Mouse (Mus musculus) A20 (cell line): Measurements from ENCODE around the gene Trim8.

Experiments used
- DNase-seq: peaks from one replicate; pipeline ENCODE4 v3.0.0-alpha.2; 2011; ENCODE audit warnings: low read depth, low spot score

Gene Trim8

DNA sequence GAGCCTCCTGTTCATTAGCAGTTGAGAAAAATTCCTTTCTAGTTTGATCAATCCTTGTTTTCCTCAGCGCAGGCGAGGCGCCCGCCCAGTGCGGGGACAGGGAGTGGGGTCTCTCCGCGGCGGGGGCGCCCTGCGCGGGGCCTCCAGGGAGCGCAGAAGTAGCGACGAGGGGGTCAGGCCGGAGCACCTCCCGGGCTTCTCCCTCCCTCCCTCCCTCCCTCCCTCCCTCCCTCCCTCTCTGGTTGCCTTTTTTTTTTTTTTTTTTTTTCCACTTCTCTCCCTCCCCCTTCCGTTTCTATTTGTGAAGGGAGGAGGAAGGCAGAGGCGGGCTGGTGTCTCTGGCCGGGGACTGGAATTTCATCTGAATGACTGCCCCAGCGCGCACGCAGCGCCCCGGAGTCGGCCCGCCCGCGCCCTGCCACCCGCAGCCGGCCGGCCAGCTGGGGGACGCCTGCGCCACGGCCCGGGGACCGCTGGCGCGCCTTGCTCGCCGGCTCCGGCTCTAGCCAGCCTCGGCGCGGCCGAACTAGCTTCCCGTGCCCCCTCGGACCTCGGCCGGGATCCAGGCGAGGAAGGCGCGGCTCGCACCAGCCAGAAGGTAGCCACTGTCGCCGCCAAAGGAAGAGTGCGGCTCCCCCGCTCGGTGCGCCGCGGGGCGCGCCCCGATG lies at the start of gene Trim8:
TSS of gene Trim8 (plus strand) at position 302 of the 668 bp plus-strand sequence.
- peak; percentile 87 for DNase-seq

DNA sequence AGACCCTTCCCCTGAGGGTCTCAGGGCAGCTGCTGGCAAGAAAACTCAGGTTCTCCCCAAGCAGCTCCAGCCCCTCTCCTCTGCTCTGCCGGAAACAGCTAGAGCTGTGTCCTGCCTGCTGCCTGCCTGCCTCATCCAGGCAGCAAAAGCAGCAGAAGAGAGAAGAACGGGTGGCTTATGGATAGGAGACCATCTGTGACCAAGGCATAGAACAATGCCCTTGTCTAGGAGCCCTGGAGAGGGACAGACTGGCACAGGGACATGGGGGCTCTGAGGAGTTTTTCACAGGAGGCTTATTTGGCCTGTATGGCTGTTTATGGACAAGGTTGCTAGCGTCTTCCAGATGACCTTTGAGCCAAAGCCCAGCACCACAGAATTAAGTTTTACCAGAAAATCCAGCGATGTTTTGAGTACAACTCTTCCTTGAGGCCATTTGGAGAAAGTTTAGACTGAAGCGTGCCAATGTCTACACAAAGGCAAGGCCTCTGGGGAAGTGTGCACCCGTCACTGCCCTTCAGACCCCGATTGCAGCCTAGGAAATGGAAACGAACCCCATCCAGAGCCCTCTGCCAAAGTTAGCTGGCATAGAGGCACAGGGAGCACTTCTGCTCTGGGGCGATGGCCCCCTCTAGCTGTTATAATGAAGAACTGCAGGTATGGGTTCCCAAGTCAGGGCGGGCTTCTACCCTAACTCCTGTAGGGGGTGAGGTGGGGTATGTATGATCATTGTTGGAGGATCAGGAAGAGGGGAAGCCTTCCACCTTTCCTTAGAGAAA lies 49.3 kb upstream of the Trim8 start:
- peak; percentile 55 for DNase-seq

DNA sequence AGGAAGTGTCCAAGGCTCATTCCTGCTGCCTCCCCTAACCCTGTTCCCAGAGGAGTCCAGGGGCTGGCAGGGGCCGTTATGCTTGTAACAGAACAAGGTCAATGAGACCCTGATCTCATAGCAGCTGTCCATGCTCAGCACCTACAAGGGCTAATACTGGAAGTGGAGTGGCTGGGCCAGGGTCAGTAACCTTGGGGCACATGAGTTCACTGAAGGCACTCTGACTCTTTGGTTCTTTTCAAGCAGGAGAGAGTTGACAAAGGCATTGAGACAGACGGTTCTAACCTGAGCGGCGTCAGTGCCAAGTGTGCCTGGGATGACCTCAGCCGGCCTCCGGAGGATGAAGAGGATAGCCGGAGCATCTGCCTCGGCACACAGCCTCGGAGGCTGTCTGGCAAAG lies 48.6 kb upstream of the Trim8 start:
- DNase-seq, result no peak

DNA sequence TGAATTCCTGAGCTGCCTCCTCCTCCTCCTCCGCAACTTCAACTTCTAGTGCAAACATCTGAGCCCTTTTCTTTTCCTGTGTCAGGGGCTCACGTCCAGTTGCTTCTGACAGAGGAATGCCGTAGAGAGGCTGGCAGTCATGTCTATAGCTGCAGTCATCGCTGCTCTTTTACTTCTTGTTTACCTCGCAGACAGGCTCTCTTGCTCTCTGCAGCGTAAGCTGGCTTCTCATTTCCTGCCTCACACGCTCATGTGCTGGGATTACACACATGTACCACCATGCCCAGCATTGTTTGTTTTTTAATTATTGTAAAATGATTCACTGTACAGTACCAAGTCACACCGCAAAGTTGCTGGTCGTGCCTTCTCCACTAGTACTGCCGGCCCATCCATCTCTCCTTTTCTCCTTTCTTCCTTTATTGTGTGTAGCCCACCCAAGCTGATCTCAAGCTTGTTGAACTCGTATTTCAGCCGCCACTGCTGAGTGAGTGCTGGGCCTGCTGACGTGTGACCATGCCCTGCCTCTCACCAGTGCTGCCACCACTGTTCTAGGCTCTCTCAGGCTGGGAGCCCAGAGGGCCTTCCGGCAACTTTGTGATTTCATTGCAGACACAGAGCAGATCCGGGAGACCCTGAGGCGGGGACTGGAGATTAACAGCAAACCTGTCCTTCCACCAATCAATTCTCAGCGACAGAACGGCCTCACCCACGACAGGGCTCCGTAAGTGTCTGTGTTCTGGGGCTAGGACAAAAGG lies 47.2 kb upstream of the Trim8 start:
- no peak for DNase-seq

DNA sequence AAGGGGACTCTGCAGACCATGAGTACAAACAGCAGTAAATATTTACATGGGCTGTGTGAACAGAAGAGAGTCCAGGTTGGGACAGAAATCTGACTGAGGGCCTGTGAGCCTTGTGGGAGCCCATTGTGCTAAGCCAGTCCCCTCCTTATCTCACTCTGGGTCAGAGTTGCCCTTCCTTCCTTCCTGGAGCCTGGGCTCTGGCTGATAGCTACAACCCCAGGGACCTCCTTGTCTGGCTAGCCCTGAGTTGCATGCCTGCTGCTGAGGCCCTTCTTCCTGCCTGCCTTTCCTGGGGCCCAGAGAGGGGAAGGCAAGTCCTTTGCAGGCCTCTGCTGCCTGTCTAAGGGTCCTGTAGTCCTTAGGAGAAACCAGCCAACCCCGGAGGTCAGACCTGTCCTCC lies 46.5 kb upstream of the Trim8 start:
- no peak for DNase-seq

DNA sequence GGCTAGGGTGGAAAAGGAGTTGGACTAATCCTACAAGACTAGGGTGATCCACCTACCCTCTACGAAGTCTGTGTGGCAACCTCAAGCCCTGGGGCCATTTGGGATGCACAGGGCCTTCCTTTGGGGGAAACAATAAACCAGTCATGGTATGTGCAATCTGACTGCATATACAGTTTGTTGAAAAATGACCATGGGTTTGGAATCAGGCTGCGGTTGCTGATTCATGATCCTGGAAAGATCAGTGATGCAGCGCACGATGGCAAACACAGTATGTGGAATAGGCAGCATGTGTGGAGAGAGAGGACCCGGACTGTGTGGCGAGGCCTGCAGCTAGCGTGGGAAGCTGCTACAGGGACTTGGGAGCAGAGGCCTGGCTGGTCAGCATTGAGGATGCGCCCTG lies 45.9 kb upstream of the Trim8 start:
- no peak for DNase-seq

DNA sequence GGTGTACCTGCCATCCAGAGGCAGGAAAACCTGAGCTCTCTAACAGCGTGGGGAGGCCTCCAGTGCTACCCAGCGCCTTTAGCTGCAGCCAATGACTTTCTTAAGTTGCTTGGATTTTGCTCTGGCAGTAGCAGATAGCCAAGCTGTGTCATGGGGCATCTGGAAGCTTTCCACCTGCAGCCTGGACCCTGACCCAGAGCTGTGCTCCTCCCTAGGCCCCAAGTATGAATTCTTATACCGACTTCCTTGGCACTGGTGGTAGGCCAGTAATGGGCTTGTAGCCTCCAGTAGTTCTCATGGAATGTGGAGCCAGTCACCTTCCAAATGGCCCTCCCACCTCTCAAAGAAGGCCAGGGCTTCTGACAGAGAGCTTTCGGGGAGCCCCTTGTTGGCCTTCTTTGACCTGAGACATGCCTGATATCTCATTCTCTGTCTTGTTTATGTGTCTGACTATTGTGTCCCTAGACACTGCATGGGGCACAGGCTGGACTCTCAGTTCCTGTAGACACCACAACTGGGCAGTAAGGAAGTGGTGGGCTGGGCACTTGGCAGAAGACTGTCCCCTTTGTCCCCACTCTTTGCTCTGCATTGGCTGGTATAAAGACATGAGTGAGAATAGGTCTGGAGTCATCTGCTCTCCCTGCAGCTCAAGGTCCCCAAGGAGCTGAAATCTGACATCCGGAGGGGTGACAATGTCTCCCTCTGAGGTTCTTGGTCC lies 45.3 kb upstream of the Trim8 start:
- DNase-seq, result no peak

DNA sequence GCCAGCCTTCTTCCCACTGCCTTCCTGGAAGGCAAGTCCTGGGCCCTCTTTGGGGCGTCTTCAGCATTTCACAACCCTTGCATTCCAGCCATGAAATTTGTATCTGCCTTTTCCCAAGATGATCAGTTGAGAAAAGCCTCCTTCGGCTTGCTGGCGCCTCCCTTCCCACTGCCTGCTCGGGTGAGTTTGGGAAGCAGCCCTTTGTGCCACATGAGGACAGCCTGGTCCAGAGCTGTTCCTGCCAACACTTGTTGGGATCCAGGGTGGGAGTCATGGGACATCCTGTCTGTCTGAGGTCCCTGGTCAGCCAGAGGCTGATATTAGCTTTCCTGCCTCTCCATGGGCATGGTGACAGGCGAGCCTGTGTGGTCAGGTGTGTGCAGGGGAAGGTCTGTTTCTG lies 43.7 kb upstream of the Trim8 start:
- DNase-seq, result no peak

DNA sequence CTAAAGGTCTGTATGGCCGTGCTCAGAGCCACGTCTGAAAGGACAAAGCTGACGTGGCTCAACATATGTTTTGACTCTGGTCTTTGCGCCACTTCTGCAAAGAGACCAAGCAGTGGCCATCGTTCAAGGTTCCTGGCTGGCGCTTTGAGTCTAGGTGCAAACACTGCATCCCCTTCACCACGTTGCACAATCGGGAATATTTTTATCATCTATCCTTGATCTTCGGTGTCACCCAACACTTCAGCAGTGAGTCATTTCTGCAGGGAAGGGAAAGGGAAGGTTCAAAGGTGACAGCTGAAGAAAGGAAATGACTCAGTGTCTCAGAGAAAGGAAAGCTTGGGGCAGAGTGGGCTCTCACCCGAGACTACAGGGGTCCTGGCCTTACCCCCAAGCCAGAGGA lies 42.2 kb upstream of the Trim8 start:
- no peak for DNase-seq

DNA sequence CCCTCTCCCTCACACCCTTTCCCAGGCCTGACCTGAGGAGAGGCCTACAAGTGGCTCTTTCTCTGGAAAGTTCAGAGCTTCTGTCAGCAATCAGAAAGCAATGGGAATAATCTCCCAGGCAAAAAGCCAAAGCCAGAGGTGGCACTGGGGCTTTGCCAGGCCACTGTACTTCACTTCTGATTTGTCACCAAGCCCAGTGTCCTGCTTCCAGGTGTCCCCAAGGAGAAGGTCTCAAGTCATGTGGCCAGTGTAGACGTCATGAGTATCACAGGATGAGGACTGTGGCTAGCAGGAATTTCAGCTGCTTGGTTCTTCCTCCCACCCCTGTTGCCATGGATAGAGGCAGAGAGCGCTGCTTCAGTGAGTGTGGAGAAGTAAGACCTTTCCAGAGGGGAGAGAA lies 41.6 kb upstream of the Trim8 start:
- no peak for DNase-seq

DNA sequence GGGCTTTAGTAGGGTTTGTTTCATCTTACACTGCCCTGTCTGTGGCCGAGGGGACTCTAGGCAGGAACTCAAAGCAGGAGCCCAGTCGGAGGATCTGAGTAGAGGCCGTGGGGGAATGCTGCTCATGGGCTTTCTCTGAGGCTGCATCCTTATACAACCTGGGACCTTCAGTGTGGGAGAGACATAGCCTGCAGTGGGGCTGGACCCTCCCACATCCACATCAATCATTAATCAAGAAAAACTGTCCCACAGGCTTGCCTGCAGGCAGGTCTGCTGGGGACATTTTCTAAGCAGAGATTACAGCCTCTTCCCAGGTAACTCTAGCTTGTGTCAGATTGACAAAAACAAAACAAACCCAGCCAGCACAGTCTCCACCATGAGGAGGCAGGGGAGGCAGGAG lies 38.9 kb upstream of the Trim8 start:
- no peak for DNase-seq

DNA sequence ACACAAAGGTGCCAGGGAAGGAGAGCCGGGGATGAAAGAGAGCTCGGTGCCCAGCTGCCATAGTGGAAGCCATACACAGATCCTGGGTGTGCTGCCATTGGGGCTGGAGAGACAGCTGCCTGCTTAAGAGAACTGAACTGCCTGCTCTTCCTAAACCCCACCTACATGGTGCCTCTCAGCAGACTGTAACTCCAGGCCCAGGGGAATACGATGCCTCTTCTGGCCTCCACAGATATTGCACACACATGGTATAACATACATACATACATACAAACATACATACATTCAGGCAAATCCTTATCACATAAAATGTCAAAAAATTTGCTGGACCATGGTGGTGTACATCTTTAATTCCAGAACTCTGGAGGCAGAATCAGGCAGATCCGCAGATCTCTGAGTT lies 38.1 kb upstream of the Trim8 start:
- peak; percentile 19 for DNase-seq

DNA sequence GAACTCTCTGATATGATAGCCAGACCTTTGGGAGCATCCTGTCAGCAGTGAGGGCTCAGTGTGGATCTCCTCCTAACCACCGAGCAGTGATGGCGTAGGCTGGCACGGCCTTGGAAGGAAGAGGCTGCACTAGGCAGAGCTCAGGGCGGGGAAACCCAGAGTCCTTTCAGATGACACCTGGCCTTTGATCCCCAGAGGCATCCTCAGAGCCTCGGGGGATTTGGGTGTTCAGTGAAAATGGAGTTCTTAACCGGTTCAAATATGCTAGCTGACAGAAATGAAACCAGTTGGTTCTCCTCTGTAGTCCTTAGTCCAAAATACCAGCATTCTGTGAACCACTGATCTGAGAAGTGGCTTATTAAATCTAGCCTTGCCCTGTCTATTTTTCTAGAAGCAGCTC lies 35.3 kb upstream of the Trim8 start:
- DNase-seq, result peak; percentile 90

DNA sequence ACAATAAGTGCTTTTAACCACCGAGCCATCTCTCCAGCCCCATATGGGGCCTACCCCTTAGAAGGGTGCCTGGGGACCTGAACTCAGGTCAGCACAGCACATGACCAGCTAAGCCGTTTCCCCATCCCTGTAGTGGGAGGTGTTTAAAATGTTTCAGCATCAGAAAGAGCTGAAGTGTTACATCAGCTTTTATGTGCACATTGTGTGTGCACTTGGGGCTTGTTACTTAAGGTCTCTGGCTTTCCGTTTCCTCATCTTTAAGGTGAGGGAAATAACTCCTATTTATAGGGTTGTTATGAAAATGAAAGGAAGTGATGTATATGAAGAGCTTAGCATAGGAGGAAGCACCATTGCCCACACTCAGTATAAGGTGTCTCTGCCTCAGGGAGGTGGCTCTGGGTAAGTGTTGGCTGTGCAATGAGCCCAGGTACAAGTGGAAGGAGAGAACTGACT lies 34.4 kb upstream of the Trim8 start:
- peak; percentile 68 for DNase-seq

DNA sequence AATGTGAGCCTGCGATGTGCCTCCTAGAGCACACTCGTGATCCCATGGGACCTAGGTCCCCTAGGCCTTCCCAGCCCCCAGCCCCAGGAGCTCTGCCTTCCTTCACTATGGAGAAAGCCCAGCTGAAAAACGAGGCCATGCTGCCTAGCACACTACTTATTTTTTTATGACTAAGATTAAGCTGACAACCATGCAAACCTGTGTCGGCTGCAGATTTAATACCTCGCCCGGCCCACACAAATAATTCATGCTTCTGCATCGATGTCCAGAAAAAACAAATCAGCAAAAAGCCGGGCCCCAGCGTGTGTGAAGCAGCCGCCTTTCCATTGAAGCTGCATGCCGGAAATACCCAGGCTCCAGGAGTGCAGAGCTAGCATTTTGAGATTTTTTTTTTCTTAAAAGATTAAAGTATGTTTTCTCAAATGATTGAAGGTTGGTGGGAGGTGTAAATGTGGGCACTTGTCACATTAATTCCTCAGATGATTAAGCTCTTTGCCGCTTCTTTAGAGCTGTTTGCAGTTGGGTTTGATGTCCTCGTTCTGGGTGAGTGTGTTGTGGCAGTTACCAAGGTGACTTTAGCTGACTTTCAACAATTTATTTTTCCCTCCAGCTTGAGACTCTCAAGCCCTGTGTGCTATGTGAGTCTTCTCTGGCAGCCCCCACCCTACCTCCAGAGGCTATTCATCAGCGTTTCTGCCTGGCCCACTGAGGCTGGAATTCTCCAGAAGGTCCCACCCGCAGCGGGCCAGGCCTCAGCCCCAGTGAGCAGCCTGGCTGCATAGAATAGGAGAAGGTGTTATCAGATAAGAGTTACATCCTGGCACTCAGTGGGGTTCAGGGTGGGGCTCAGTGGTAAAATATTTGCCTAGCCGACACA lies 30.9 kb upstream of the Trim8 start:
- no peak for DNase-seq

DNA sequence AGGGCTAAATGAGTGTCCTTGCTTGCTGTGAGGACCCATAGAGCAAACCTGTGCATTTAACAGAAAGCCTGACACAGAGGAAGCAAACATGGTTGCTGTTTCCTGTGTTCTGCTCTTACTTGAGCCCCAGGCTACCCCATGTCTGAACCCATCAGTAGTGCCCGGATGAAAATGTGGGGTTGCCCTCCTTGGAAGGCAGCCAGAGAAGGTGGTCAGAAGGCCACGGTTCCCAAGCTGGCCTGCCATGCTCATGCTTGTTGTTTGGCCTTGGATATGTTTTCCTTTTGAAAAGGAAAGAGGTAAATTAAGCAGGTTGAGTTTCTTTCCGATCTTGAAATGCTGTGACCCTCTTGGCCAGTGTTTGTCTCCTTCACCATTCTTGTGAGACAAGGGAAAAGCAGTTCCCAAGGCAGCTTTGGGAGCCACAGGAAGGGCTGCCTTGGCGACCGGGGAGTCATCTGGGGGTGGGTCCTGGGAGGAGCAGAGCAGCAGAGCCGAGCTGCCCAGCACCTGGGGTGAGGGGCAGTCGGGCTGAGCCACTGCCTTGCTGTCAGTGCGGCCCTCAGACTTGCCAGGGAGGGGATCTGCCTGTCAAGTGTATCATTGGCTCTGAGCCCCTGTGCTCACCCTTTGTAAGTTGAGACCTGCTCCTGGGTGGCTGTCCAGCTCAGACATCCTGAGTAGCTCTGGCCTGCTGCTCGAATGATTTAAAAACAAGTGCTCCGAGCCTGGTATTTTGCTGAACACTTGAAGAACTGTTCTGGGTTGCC lies 30.0 kb upstream of the Trim8 start:
- no peak for DNase-seq

DNA sequence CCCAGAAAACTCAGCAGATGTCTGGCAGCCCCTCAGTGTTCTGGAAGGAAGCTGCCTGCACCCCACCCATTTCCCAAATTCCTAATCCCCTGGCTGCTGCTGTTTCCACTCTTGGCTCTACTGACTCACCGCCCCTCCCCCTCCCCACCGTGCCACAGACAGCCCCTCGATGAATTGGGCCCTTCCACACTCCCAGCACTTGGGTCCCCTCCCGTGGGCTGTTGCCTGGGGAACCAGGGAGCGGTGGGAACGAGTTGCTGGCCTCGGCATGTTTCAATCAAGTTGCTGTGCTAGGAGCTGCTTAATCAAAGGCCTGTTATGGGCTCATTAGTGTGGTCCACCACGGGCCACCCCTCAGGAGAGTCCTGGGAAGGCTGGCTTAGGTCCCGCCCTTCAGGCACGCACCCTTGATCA lies 24.1 kb upstream of the Trim8 start:
- no peak for DNase-seq

DNA sequence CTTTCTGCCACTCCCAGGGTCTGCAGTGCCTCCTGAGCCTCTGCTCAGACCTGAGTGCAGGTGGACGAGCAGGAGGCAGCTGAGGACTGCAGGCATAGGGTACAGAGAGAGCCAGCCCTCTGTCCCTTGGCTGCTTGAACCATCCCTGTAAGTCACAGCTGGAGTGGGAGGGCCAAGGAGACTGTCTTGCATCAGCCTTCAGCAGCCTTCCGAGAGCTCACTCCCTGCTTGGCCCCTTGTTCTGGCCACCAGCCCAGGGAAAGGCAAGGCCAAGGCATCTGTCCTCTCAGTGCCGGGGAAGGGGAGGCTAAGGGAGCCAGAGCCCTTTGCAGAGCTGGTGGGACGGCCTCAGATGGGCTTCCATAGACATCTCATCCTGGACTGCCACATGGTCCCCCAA lies 23.3 kb upstream of the Trim8 start:
- DNase-seq, result no peak

DNA sequence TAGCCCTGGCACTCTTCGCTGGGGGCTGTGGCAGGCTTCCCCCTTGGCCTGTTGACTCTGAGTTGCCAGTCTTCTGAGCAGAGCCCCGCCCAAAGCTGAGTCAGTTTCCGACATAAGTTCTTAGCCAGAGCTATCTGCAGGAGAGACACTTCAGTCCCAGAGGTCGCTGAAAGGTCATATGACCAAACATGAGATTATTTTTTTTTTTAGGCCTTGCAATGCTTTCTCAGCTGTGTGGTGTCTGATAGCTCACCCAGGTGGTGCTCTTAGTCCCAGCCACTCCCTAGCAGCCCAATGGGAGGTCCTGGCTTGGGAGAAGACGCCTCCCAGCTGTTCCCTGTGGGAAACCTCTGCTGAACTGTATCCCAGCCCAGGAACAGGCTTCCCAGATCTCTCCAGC lies 22.7 kb upstream of the Trim8 start:
- no peak for DNase-seq
